29 mouse cellular contexts compared by ENCODE assay signal in genomic region chr16:57923447-57924129, GRCm38 (mm10).
A peak's percentile ranks its signal among the peaks of the same experiment; 100 is the strongest.
DNase-seq lines count a peak whose midpoint lies in the region; ATAC-seq and TF ChIP-seq lines count a peak whose summit lies in the region.
"Had no signal": no experiment of that assay in that cellular context is flagged by ENCODE, and none has a peak within 500 bp of the region (broad histone marks: within the 10 kb centered on the region; RNA-seq: fewer than 3 reads in every experiment).

No protein-coding gene starts in this region.

- no peak overlapping the region for H3K4me2 ChIP-seq in hindbrain, postnatal 0 days (ENCODE audit: low read depth, low read length)
- no peak overlapping the region for H3K4me2 ChIP-seq in hindbrain, embryonic 12.5 days (replicated peaks)
- no peak overlapping the region for H3K4me2 ChIP-seq in lung, embryonic 16.5 days (ENCODE audit: low read depth, low read length)
- no peak overlapping the region for H3K4me2 ChIP-seq in stomach, embryonic 16.5 days (ENCODE audit: low read depth, low read length)
- H3K4me2 ChIP-seq: forebrain, embryonic 13.5 days; heart, embryonic 12.5 days; heart, embryonic 15.5 days; hindbrain, embryonic 14.5 days had no signal

- DNase-seq in hindbrain, postnatal 0 days (ENCODE audit: low spot score), result no peak
- DNase-seq in lung, adult 18-20 months, result no peak
- DNase-seq in large intestine, adult 2 months (ENCODE audit: low read depth, low spot score), result peak; percentile 81
- DNase-seq in right cerebral cortex, adult 2 months (ENCODE audit: low spot score in 2 of 2), result no peak
- no peak for DNase-seq in left cerebral cortex, adult 11 months (ENCODE audit: low spot score)
- DNase-seq: adrenal gland, adult 2 months; adrenal gland, postnatal 25 days; B cell, adult 2 months; cerebellum, adult 11-12 months; cerebellum, adult 8-10 months; cerebellum, postnatal 10 days; cerebellum, postnatal 36 days; embryo, embryonic 11 days; gastrocnemius, postnatal 10 days; gastrocnemius, postnatal 36 days; heart, postnatal 10 days; heart, postnatal 36 days had no signal

- H3K36me3 ChIP-seq in hindbrain, postnatal 0 days (ENCODE audit: insufficient read depth, low read length), result no peaks in the 10 kb centered on the region
- H3K36me3 ChIP-seq in hindbrain, embryonic 12.5 days, result no peaks in the 10 kb centered on the region
- no peaks in the 10 kb centered on the region for H3K36me3 ChIP-seq in lung, embryonic 16.5 days (ENCODE audit: control insufficient read depth, insufficient read depth, low read length)
- no peaks in the 10 kb centered on the region for H3K36me3 ChIP-seq in stomach, embryonic 16.5 days (ENCODE audit: control insufficient read depth, insufficient read depth, low read length)
- H3K36me3 ChIP-seq: forebrain, embryonic 10.5 days; G1E; heart, embryonic 12.5 days; heart, embryonic 15.5 days; hindbrain, embryonic 10.5 days had no signal

- no peak for TF ChIP-seq CTCF in hindbrain, postnatal 0 days (IDR thresholded peaks at IDR 0.05; ENCODE audit: low read depth)

- H3K27me3 ChIP-seq in hindbrain, postnatal 0 days (ENCODE audit: insufficient read depth, low read length), result no peaks in the 10 kb centered on the region
- H3K27me3 ChIP-seq in hindbrain, embryonic 12.5 days, result no peaks in the 10 kb centered on the region
- no peaks in the 10 kb centered on the region for H3K27me3 ChIP-seq in lung, embryonic 16.5 days (ENCODE audit: control insufficient read depth, insufficient read depth, low read depth, low read length)
- no peaks in the 10 kb centered on the region for H3K27me3 ChIP-seq in stomach, embryonic 16.5 days (ENCODE audit: control insufficient read depth, insufficient read depth, low read length)
- H3K27me3 ChIP-seq: CH12.LX; forebrain, embryonic 13.5 days; heart, embryonic 12.5 days; heart, embryonic 15.5 days; Patski had no signal

- ATAC-seq in hindbrain, postnatal 0 days, result no peak
- ATAC-seq in hindbrain, embryonic 12.5 days (ENCODE audit: low FRiP score), result no peak
- ATAC-seq in lung, embryonic 16.5 days (ENCODE audit: low read depth), result 0 out of 2 replicates have a peak, but pooled peaks have one; percentile 31
- peak; percentile 88 for ATAC-seq in stomach, embryonic 16.5 days (ENCODE audit: insufficient read depth, low FRiP score)
- ATAC-seq: forebrain, embryonic 13.5 days; Patski had no signal

- no peaks in the 10 kb centered on the region for H3K4me1 ChIP-seq in hindbrain, postnatal 0 days (ENCODE audit: insufficient read depth, low read length)
- H3K4me1 ChIP-seq in hindbrain, embryonic 12.5 days, result no peaks in the 10 kb centered on the region
- H3K4me1 ChIP-seq in lung, embryonic 16.5 days (replicated peaks; ENCODE audit: control insufficient read depth, insufficient read depth, low read length), result no peaks in the 10 kb centered on the region
- H3K4me1 ChIP-seq in stomach, embryonic 16.5 days (ENCODE audit: control insufficient read depth, insufficient read depth, low read length), result no peaks in the 10 kb centered on the region
- H3K4me1 ChIP-seq: forebrain, embryonic 10.5 days; forebrain, embryonic 13.5 days; hindbrain, embryonic 10.5 days had no signal

- peak overlapping the region; percentile 41; the same call in 1 of the 2 replicates for H3K27ac ChIP-seq in hindbrain, postnatal 0 days
- H3K27ac ChIP-seq in hindbrain, embryonic 12.5 days, result no peak overlapping the region
- H3K27ac ChIP-seq in lung, embryonic 16.5 days (ENCODE audit: low read length), result no peak overlapping the region
- H3K27ac ChIP-seq in stomach, embryonic 16.5 days (ENCODE audit: low read length), result no peak overlapping the region
- H3K27ac ChIP-seq: forebrain, embryonic 10.5 days; forebrain, embryonic 13.5 days; heart, embryonic 15.5 days; hindbrain, embryonic 10.5 days; hindbrain, embryonic 14.5 days had no signal

- H3K4me3 ChIP-seq in hindbrain, postnatal 0 days (ENCODE audit: low read length), result no peak overlapping the region
- no peak overlapping the region for H3K4me3 ChIP-seq in hindbrain, embryonic 12.5 days
- H3K4me3 ChIP-seq in lung, embryonic 16.5 days (ENCODE audit: low read length), result no peak overlapping the region
- H3K4me3 ChIP-seq in stomach, embryonic 16.5 days (replicated peaks; ENCODE audit: low read length), result no peak overlapping the region
- H3K4me3 ChIP-seq: forebrain, embryonic 10.5 days; forebrain, embryonic 13.5 days; heart, embryonic 12.5 days; heart, embryonic 15.5 days; hindbrain, embryonic 10.5 days had no signal

- WGBS in hindbrain, postnatal 0 days, result 61% methylated on average over 7 of the region's 7 CpGs
- WGBS in hindbrain, embryonic 12.5 days, result 75% methylated on average over 7 of the region's 7 CpGs
- WGBS in lung, embryonic 16.5 days, result 50% methylated on average over 7 of the region's 7 CpGs
- 17% methylated on average over 7 of the region's 7 CpGs for WGBS in large intestine, adult 2 months
- 46% methylated on average over 7 of the region's 7 CpGs for WGBS in stomach, embryonic 16.5 days

- no peaks in the 10 kb centered on the region for H3K9me3 ChIP-seq in hindbrain, postnatal 0 days (ENCODE audit: low read length)
- no peaks in the 10 kb centered on the region for H3K9me3 ChIP-seq in hindbrain, embryonic 12.5 days (replicated peaks)
- no peaks in the 10 kb centered on the region for H3K9me3 ChIP-seq in lung, embryonic 16.5 days (ENCODE audit: control insufficient read depth, low read length)
- no peaks in the 10 kb centered on the region for H3K9me3 ChIP-seq in stomach, embryonic 16.5 days (replicated peaks; ENCODE audit: control insufficient read depth, low read length)
- H3K9me3 ChIP-seq: forebrain, embryonic 10.5 days; forebrain, embryonic 13.5 days; G1E; heart, embryonic 12.5 days; heart, embryonic 15.5 days; hindbrain, embryonic 10.5 days had no signal

- H3K9ac ChIP-seq in hindbrain, postnatal 0 days (replicated peaks; ENCODE audit: low read length), result no peak overlapping the region; the same call in 1 of the 2 replicates
- H3K9ac ChIP-seq in hindbrain, embryonic 12.5 days, result no peak overlapping the region
- H3K9ac ChIP-seq in lung, embryonic 16.5 days (ENCODE audit: low read length), result no peak overlapping the region
- H3K9ac ChIP-seq in stomach, embryonic 16.5 days (ENCODE audit: low read length), result no peak overlapping the region
- H3K9ac ChIP-seq: forebrain, embryonic 13.5 days; heart, embryonic 12.5 days; heart, embryonic 15.5 days; hindbrain, embryonic 14.5 days had no signal

Comparison
In these comparisons a context has a peak if more than half of its experiments do, and no peak if none do; other contexts are left out.
1. ATAC-seq: peak in lung, embryonic 16.5 days (single experiment) and stomach, embryonic 16.5 days (single experiment); none in hindbrain, postnatal 0 days (single experiment) and hindbrain, embryonic 12.5 days (single experiment).